Mouse (Mus musculus) CD4-positive helper T cell, adult 2 months (primary cell): ENCODE data around the gene Ly75.

Experiments
- DNase-seq: peaks from one replicate; pipeline ENCODE4 v3.0.0-alpha.2; 2012; ENCODE audit warnings: low read depth, missing footprints, low spot score

The Ly75 gene

DNA sequence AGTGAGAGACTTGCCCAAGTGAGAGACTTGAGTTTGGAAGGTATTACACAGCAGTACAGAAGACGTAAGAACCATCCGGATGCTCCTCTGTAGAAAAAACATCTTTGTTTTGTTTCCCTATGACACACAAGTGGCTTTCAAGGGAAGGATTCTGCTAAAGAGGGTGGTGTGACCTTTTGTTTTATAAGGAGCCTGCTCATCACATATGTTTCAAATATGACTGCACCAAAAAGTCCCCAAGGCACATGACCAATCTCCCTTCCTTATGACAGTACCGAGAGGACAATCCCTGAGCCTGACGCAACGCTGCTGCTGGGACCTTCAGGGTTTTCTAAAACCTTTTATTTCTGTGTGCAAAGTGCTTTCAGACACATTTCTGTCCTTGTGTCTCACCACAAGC lies 12.9 kb downstream of the Ly75 start:
- peak; percentile 23 for DNase-seq

- DNase-seq, result no peak
Measured at GRCm38 (mm10) chr2:60369454-60369853, 13.6 kb downstream of the Ly75 start.

- DNase-seq, result no peak
Measured at GRCm38 (mm10) chr2:60367871-60368270, 15.2 kb downstream of the Ly75 start.

GRCm38 (mm10) chr2:60367204-60367603 lies 15.9 kb downstream of the Ly75 start:
- no peak for DNase-seq

DNA sequence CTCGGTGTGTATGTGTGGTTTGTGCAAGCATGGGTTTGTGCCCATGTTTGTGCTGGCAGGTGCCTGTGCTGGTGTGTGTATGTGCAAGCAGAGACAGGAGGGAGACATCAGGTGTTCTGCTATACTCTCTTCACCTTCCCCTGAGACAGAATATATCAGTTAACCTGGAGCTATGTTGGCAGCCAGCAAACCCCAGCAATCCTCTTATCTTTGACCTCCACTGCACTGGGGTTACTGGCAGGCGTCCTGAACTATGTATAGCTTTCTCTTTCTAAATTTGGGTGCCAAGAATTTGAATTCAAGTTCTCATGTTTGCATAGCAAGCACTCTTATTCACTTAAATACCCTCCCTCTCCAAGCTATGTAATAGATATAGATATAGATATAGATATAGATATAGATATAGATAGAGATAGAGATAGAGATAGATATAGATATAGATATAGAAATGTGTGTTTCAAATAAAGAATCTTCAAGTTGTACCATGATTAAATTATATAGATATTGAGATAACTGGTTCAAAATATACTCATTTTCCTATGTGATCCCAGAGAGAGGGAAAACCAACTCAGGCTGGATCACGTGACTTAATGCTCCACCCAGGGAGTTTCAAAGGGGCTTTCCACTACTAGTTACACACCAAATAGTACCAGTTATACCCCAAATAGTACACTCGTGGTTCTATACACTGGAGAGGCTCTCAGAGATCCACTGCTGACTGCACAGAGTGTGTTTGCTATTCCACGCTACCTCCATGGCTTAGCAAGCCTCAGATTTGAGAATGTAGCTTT lies 17.1 kb downstream of the Ly75 start:
- DNase-seq, result no peak

GRCm38 (mm10) chr2:60365138-60365775 lies 17.8 kb downstream of the Ly75 start:
- DNase-seq, result no peak

DNA sequence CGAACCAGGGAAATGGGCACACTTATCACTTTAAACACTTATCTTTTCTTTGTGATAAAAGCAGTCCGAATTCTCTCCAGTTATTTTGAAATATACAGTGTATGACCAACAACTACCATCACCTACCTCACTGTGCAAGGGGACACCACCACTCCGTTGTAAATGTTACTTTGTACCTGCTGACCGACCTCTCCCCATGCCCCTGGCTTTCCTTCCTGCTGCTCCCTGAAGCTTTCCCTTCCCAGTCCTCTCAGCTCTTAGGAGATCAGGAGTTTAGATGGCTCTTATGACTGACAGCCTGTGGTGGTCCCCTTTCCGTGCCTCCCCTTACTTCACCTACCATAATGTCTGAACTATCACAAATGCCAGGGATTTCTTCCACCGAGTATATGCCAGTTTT lies 21.0 kb downstream of the Ly75 start:
- no peak for DNase-seq

- DNase-seq, result no peak
Measured at GRCm38 (mm10) chr2:60359796-60360195, 23.3 kb downstream of the Ly75 start.

DNA sequence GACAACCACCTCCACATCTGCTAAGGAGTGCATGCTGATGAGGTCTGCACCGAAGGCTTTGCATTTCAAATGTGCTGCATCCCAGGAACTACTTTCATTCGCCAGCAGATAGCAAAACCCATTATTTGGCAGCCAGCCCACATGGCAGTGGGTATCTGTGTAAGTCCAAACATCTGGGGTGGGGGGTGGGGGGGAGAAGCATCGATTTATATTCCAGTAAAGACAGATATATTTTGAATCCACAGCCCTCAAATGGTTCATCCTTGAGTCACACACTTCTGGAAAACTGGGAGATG lies 27.8 kb downstream of the Ly75 start:
- no peak for DNase-seq

DNA sequence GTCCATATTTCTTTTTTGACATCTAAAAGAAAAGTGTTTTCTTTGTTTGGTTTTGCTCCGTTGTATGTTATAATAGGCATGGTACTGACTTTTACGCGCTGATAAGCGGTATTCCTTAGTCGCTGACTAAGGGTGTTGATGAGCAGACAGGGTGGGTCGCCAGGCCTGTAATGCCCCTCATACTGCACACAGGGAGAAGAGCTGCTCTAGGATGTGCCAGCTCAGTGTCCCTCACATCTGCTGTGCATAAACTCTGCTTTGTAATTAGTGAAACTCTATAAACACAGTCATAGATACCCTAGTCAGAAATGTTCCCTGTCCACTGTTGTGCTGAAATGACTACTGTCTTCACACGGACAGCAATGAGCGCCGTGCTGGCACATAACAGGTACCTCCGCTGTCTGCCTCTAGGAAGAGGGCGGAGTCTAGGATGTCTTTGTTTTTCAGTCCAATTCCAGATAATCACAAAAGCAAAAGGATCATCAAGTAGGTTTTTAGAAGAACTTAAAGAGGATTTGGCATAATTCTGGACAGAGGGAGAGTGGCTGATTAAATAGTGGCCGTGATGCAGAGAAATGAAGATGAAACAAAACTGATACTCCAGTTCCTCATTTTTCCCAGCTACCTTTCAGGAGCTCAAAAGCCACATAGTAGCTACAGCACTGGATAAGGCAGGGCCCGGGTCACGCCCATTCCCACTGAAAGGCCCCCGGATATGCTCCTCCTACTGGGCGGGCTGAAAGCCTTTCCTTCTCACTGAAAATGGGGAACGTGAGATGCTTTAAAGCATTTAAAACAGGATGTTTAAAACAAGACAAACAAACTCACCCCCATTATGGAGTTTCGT lies 28.3 kb downstream of the Ly75 start:
- DNase-seq, result no peak

GRCm38 (mm10) chr2:60352296-60352695 lies 30.8 kb downstream of the Ly75 start:
- no peak for DNase-seq

DNA sequence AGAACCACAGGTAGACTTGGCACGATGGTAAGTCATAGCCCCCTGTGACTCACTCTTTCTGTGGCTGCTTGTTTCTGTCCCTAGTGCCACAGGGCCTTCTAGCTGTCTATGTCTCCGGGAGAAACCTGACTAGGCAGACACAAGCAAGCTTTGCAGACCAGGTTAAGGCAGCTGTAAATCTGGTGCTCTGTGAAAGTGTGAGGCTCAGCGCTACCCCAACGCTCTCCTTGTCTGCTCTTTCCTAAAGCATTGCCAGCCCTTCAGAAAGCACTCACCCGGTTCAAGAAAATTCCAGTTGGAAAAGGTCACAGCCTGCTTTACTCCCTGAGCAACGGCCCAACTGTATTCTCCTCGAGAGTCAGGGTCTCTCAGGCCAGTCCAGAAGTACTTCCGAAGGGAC lies 31.3 kb downstream of the Ly75 start:
- no peak for DNase-seq

DNA sequence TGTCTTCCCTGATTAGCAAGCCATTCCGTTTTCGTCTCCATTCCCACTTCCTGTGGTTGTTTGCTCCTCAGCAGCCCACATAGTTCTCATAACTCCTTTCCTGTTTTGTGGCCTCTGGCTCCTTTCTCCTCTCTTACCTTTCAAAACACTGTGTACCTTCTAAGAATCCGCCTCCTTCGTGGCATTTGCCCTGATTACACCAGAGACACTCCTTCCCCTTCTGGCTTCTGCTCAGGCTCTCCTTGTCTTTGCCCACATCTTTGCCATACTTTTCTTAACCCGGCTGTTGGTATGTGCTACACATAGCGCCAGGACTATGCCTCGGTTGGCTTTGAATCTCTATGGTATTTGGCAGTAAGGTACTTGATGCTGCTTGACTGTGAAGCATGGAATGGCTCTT lies 35.2 kb downstream of the Ly75 start:
- DNase-seq, result no peak

DNA sequence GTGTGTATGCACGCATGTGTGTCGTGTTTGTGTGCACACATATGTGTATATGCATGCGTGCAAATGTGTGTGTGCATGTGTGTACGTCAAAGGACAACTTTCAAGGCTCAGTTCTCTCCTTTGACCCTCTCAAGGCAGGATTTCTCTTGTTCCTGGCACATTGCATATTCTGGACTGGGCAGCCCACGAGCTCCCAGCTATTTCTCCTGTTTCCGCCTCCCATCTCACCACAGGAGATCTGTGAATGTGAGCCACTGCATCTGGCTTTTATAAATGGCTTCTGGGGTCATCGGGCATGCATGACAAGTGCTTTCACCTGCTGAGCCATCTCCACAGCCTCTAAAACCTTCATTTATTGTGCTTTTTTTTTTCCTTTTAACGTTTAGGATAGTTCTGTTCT lies 36.6 kb downstream of the Ly75 start:
- DNase-seq, result no peak

- DNase-seq, result no peak
Measured at GRCm38 (mm10) chr2:60345717-60346116, 37.4 kb downstream of the Ly75 start.

- no peak for DNase-seq
Measured at GRCm38 (mm10) chr2:60343607-60344289, 39.4 kb downstream of the Ly75 start.

DNA sequence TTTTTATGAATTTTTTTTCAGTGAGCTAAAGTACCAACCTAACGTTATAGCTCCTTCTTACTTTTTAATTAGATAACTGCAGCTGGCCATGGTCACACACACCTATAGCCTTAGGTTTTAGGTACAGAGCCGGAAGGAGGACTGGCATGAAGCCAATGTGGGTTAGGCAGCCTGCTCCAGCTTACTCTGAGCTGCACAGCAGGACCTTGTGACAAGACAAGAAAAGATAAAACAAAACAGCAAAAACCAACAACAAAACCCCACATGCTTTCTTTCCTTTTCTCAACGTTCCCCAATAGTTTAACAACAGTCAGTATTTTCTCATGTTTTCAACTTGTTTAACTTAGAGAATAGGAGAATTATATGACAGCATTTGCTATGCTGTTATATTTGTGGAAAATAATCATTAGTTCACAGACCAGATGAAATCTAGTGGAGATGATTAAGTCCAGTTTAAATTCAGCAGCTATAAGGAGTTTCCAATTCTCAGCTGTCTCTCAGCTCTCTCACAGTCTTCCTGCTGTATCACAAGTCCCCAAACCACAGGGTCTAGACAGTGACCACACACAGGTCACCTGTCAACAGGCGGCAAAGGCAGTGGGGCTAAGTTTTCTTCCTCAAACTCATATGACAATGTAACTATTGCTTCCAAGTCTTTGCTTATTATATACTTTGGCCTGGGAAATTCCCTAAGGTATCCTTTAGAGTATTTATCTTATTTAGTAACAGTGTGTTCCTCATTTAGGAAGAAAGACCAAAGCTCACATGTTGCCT lies 40.8 kb downstream of the Ly75 start:
- no peak for DNase-seq

DNA sequence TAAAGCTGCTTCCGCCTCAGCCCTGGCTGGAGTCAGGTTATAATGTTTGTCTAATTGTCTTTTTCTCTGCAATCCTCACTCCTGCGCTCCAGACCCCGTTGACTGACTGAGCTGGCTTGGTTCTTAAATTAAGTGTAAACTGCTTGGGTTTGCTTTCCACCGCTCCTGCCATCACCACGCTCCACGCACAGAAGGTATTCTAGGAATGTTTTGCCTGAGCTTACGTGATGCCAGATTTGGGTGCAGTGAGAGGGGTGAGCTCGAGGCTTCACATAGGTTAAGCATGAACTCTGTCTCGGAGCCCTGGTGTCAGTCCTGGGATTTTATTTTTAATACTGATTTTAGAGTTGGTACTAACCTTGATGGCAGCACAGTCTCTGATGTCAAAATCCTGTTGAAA lies 45.2 kb downstream of the Ly75 start:
- no peak for DNase-seq

- peak; percentile 31 for DNase-seq
Measured at GRCm38 (mm10) chr2:60328641-60329040, 54.5 kb downstream of the Ly75 start.

DNA sequence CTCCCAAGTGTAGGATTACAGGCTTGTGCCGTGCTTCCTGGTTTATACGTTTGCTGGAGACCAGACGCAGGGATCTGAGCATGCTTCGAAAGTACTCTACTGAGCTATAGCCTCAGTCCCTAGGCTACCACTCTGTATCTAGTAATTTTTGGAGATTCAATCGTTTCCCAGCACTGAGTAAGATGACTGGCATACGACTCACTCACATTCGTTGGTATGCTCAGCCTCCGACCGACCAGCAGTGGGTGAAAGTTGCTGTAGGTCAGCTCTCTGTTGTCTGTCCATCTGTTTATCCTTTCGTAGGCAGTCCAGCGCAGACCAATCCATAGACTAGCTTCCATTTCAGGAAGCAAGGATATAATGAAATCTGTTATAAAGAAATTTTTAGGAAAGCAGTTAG lies 55.5 kb downstream of the Ly75 start:
- no peak for DNase-seq

DNA sequence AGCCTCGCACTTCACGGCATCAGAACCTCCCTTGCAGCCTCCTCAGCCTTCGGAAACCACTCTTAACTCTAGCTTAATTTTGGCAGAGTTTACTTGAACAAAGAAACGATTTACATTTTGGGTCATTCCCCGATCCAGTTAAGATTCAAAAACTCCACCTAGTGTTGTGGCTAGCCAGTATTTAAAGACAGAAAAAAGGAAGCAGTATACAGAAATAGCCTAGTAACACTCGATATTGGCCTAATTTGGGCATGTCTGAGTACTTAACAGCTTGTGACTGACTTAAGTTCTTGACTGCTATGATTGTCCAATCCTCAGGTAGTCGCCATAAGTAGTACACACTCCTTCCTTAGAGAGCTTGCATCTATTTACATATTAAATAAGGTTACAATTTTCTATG lies 56.2 kb downstream of the Ly75 start:
- DNase-seq, result no peak
